Comparison of ENCODE assay signal across 10 mouse cellular contexts in genomic region chr17:55932635-55933034, GRCm38 (mm10). TPM values are rescaled to one million over a fixed set of nuclear protein-coding genes. Genes with fewer than 3 reads are reported as not detected.
A peak's percentile ranks its signal among the peaks of the same experiment; 100 is the strongest.
DNase-seq lines count a peak whose midpoint lies in the region; ATAC-seq and TF ChIP-seq lines count a peak whose summit lies in the region.
"Had no signal": no experiment of that assay in that cellular context is flagged by ENCODE, and none has a peak within 500 bp of the region (broad histone marks: within the 10 kb centered on the region; RNA-seq: fewer than 3 reads in every experiment).

No protein-coding gene starts in this region.

- H3K4me1 ChIP-seq in heart, embryonic 11.5 days (ENCODE audit: control insufficient read depth, insufficient read depth, low read length): no peaks in the 10 kb centered on the region
- H3K4me1 ChIP-seq in G1E (ENCODE audit: insufficient read depth, low read depth, low read length): peaks cover 39% of the 10 kb centered on the region
- H3K4me1 ChIP-seq in forebrain, postnatal 0 days (ENCODE audit: insufficient read depth): peaks cover 3% of the 10 kb centered on the region; the same call in 1 of the 2 replicates
- peaks cover 8% of the 10 kb centered on the region for H3K4me1 ChIP-seq in liver, embryonic 16.5 days (ENCODE audit: control insufficient read depth, low read depth, low read length)

- H3K9me3 ChIP-seq in heart, embryonic 11.5 days (replicated peaks; ENCODE audit: control insufficient read depth, low read length): peaks cover 3% of the 10 kb centered on the region; the same call in 1 of the 2 replicates
- peaks cover 44% of the 10 kb centered on the region for H3K9me3 ChIP-seq in G1E (replicated peaks)
- H3K9me3 ChIP-seq in forebrain, postnatal 0 days (ENCODE audit: low read length): no peaks in the 10 kb centered on the region
- H3K9me3 ChIP-seq in liver, embryonic 16.5 days (replicated peaks; ENCODE audit: control insufficient read depth, low read length): peaks cover 3% of the 10 kb centered on the region

- no peak for TF ChIP-seq CTCF in G1E (IDR thresholded peaks at IDR 0.05; ENCODE audit: low read depth, low read length)
- no peak for TF ChIP-seq CTCF in forebrain, postnatal 0 days (IDR thresholded peaks at IDR 0.05; ENCODE audit: low read depth)

- ATAC-seq in heart, embryonic 11.5 days (replicated peaks; ENCODE audit: insufficient number of reproducible peaks, low FRiP score, low TSS enrichment): no peak
- peak; percentile 5; the same call in 1 of the 2 replicates for ATAC-seq in G1E (ENCODE audit: extremely low read depth, insufficient number of reproducible peaks, low FRiP score, poor library complexity, severe bottlenecking)
- no peak for ATAC-seq in forebrain, postnatal 0 days
- peak; percentile 47 for ATAC-seq in liver, embryonic 16.5 days (ENCODE audit: low read depth)

- H3K4me2 ChIP-seq in heart, embryonic 11.5 days: peak overlapping the region; percentile 86
- peak overlapping the region; percentile 85 for H3K4me2 ChIP-seq in forebrain, postnatal 0 days (ENCODE audit: low read depth)
- H3K4me2 ChIP-seq in liver, embryonic 16.5 days (ENCODE audit: low read depth, low read length): peak overlapping the region; percentile 76

- H3K27ac ChIP-seq in heart, embryonic 11.5 days (ENCODE audit: low read depth, low read length): peak overlapping the region; percentile 62
- no peak overlapping the region for H3K27ac ChIP-seq in forebrain, postnatal 0 days (ENCODE audit: low read depth, low read length)
- peak overlapping the region; percentile 80 for H3K27ac ChIP-seq in liver, embryonic 16.5 days (ENCODE audit: low read length)

- intact Hi-C loops in heart, postnatal 25 days (cut with DNase I): no loop called here

- no peak for DNase-seq in heart, postnatal 25 days (ENCODE audit: low spot score)
- no peak for DNase-seq in G1E (ENCODE audit: low spot score)
- DNase-seq in forebrain, postnatal 0 days: no peak
- no peak for DNase-seq in right cerebral cortex, postnatal 4 days
- no peak for DNase-seq in thymus, adult 18-20 months
- no peak for DNase-seq in cerebellum, adult 9-10 months

- peak overlapping the region; percentile 59 for H3K9ac ChIP-seq in heart, embryonic 11.5 days (ENCODE audit: low read depth, low read length)
- peak overlapping the region; percentile 92; the same call in 1 of the 2 replicates for H3K9ac ChIP-seq in forebrain, postnatal 0 days
- H3K9ac ChIP-seq in liver, embryonic 16.5 days (ENCODE audit: low read depth, low read length): peak overlapping the region; percentile 66

- no peaks in the 10 kb centered on the region for H3K27me3 ChIP-seq in heart, embryonic 11.5 days (ENCODE audit: control insufficient read depth, insufficient read depth, low read length)
- H3K27me3 ChIP-seq in G1E (ENCODE audit: insufficient read depth, low read length): no peaks in the 10 kb centered on the region
- no peaks in the 10 kb centered on the region for H3K27me3 ChIP-seq in forebrain, postnatal 0 days (ENCODE audit: insufficient read depth, low read length)
- H3K27me3 ChIP-seq in liver, embryonic 16.5 days (ENCODE audit: control insufficient read depth, insufficient read depth, low read depth, low read length): no peaks in the 10 kb centered on the region

- peak overlapping the region; percentile 73 for H3K4me3 ChIP-seq in heart, embryonic 11.5 days (ENCODE audit: low read depth, low read length)
- H3K4me3 ChIP-seq in G1E (ENCODE audit: low read depth, low read length): peak overlapping the region; percentile 80
- H3K4me3 ChIP-seq in forebrain, postnatal 0 days (ENCODE audit: low read depth, low read length): peak overlapping the region; percentile 62
- peak overlapping the region; percentile 66 for H3K4me3 ChIP-seq in liver, embryonic 16.5 days (ENCODE audit: low read depth, low read length)

- 70% methylated on average over 2 of the region's 2 CpGs for WGBS in heart, embryonic 11.5 days (ENCODE audit: insufficient replicate concordance)
- WGBS in forebrain, postnatal 0 days: 77% methylated on average over 2 of the region's 2 CpGs
- WGBS in liver, embryonic 16.5 days (ENCODE audit: insufficient replicate concordance): 21% methylated on average over 2 of the region's 2 CpGs

- H3K36me3 ChIP-seq in heart, embryonic 11.5 days (ENCODE audit: control insufficient read depth, insufficient read depth, low read length): no peaks in the 10 kb centered on the region
- H3K36me3 ChIP-seq in G1E (replicated peaks): peaks cover 25% of the 10 kb centered on the region
- no peaks in the 10 kb centered on the region for H3K36me3 ChIP-seq in forebrain, postnatal 0 days (ENCODE audit: insufficient read depth)
- no peaks in the 10 kb centered on the region; the same call in 1 of the 2 replicates for H3K36me3 ChIP-seq in liver, embryonic 16.5 days (ENCODE audit: control insufficient read depth, insufficient read depth)

RNA-seq across cellular contexts. Expression of gene Zfp119b, which starts 16.7 kb away (rescaled TPM):
- 3.6 and 4.1 TPM in 2 replicates for polyA plus RNA-seq in heart, embryonic 11.5 days (2014; fragmentation: Nextera tagmentation; extraction: Ambion mirVana)
- total RNA-seq in heart, postnatal 25 days (2021): 1 to 10 TPM; 3.1 to 3.6 TPM
- total RNA-seq in G1E (2014; fragmentation: Nextera tagmentation) (2.2 and 4.2 TPM in 2 replicates), G1E (2017) (7.8 and 10.0 TPM in 2 replicates)
- 0.22 and 0.39 TPM in 2 replicates for polyA plus RNA-seq in G1E (2012)
- total RNA-seq in forebrain, postnatal 0 days (2014; rRNA removed): 5.7 and 6.5 TPM in 2 replicates
- 5.4 and 6.0 TPM in 2 replicates for polyA plus RNA-seq in forebrain, postnatal 0 days (2015; fragmentation: Nextera tagmentation; extraction: Ambion mirVana)
- polyA plus RNA-seq in liver, embryonic 16.5 days (2015; fragmentation: Nextera tagmentation; extraction: Ambion mirVana): 2.5 and 2.8 TPM in 2 replicates

RNA-seq across cellular contexts. Expression of gene Ebi3, which starts 19.8 kb away (rescaled TPM):
- polyA plus RNA-seq in heart, embryonic 11.5 days (2014; fragmentation: Nextera tagmentation; extraction: Ambion mirVana): 0.19 and 0.20 TPM in 2 replicates
- under 1 TPM; 0.75 to 0.81 TPM for total RNA-seq in heart, postnatal 25 days (2021)
- total RNA-seq in G1E (2014; fragmentation: Nextera tagmentation): 0.63 and 0.98 TPM in 2 replicates
- total RNA-seq in G1E (2017): 1.6 and 2.0 TPM in 2 replicates
- polyA plus RNA-seq in G1E (2012): 2.5 and 2.6 TPM in 2 replicates
- 2.1 and 3.4 TPM in 2 replicates for total RNA-seq in forebrain, postnatal 0 days (2014; rRNA removed)
- 6.4 and 7.7 TPM in 2 replicates for polyA plus RNA-seq in forebrain, postnatal 0 days (2015; fragmentation: Nextera tagmentation; extraction: Ambion mirVana)
- 7.6 and 9.8 TPM in 2 replicates for polyA plus RNA-seq in liver, embryonic 16.5 days (2015; fragmentation: Nextera tagmentation; extraction: Ambion mirVana)
- polyA plus RNA-seq: C2C12 had no signal

RNA-seq across cellular contexts. Expression of gene Yju2, which starts 26.3 kb away (rescaled TPM):
- 15.5 and 18.1 TPM in 2 replicates for polyA plus RNA-seq in heart, embryonic 11.5 days (2014; fragmentation: Nextera tagmentation; extraction: Ambion mirVana)
- total RNA-seq in heart, postnatal 25 days (2021): 1 to 10 TPM; 9.6 to 9.7 TPM
- total RNA-seq in G1E (2014; fragmentation: Nextera tagmentation) (8.3 and 12.6 TPM in 2 replicates), G1E (2017) (16.7 and 18.1 TPM in 2 replicates)
- 27.8 and 33.5 TPM in 2 replicates for polyA plus RNA-seq in G1E (2012)
- 12.9 and 15.2 TPM in 2 replicates for total RNA-seq in forebrain, postnatal 0 days (2014; rRNA removed)
- polyA plus RNA-seq in forebrain, postnatal 0 days (2015; fragmentation: Nextera tagmentation; extraction: Ambion mirVana): 12.9 and 15.2 TPM in 2 replicates
- polyA plus RNA-seq in liver, embryonic 16.5 days (2015; fragmentation: Nextera tagmentation; extraction: Ambion mirVana): 7.2 and 7.5 TPM in 2 replicates

RNA-seq across cellular contexts. Expression of gene Shd, which starts 37.6 kb away (rescaled TPM):
- 10.8 and 11.9 TPM in 2 replicates for polyA plus RNA-seq in heart, embryonic 11.5 days (2014; fragmentation: Nextera tagmentation; extraction: Ambion mirVana)
- total RNA-seq in heart, postnatal 25 days (2021): under 1 TPM; 0.49 to 0.92 TPM
- not detected in 2 replicates for total RNA-seq in G1E (2014; fragmentation: Nextera tagmentation)
- total RNA-seq in G1E (2017): 0.58 TPM in 1 of 2 replicates, not detected in the other
- polyA plus RNA-seq in G1E (2012): 0.33 and 0.59 TPM in 2 replicates
- 124 and 152 TPM in 2 replicates for total RNA-seq in forebrain, postnatal 0 days (2014; rRNA removed)
- polyA plus RNA-seq in forebrain, postnatal 0 days (2015; fragmentation: Nextera tagmentation; extraction: Ambion mirVana): 106 and 116 TPM in 2 replicates
- polyA plus RNA-seq in liver, embryonic 16.5 days (2015; fragmentation: Nextera tagmentation; extraction: Ambion mirVana): 0.09 and 0.18 TPM in 2 replicates
- total RNA-seq: liver, adult 2 months had no signal
- polyA plus RNA-seq: C2C12 had no signal

RNA-seq across cellular contexts. Expression of gene Zfp959, which starts 40.7 kb away (rescaled TPM):
- 9.4 and 9.6 TPM in 2 replicates for polyA plus RNA-seq in heart, embryonic 11.5 days (2014; fragmentation: Nextera tagmentation; extraction: Ambion mirVana)
- 1 to 10 TPM; 4.3 to 5.3 TPM for total RNA-seq in heart, postnatal 25 days (2021)
- total RNA-seq in G1E (2014; fragmentation: Nextera tagmentation) (14.7 and 21.5 TPM in 2 replicates), G1E (2017) (17.8 and 19.9 TPM in 2 replicates)
- polyA plus RNA-seq in G1E (2012): 1.2 and 1.3 TPM in 2 replicates
- total RNA-seq in forebrain, postnatal 0 days (2014; rRNA removed): 11.5 and 14.9 TPM in 2 replicates
- polyA plus RNA-seq in forebrain, postnatal 0 days (2015; fragmentation: Nextera tagmentation; extraction: Ambion mirVana): 6.2 and 8.4 TPM in 2 replicates
- polyA plus RNA-seq in liver, embryonic 16.5 days (2015; fragmentation: Nextera tagmentation; extraction: Ambion mirVana): 6.1 and 7.2 TPM in 2 replicates

Comparison
In these comparisons a context has a peak if more than half of its experiments do, and no peak if none do; other contexts are left out.
1. ATAC-seq: peak in G1E (single experiment) and liver, embryonic 16.5 days (single experiment); none in heart, embryonic 11.5 days (single experiment) and forebrain, postnatal 0 days (single experiment).
2. Peak in every context shown above with its lines, with median percentiles within 50 percentile points of each other: H3K4me2 ChIP-seq, H3K4me3 ChIP-seq and H3K9ac ChIP-seq.